Mouse (Mus musculus) left cerebral cortex, postnatal 4 days (tissue): Measurements from ENCODE around the gene Cela2a. TPM values are rescaled to one million over a fixed set of nuclear protein-coding genes. Genes with fewer than 3 reads are reported as not detected.
"Not testable (repeated sequence)": the region's sequence is repeated elsewhere in the genome, so short reads cannot be mapped to it uniquely, and the experiment has no call there.

Experiments used
- DNase-seq: peaks from one replicate; pipeline ENCODE4 v3.0.0-alpha.2; 2022
- intact Hi-C: fragments of 180-260 bp; cut with DNase I; formaldehyde crosslinking; loops from one replicate; pipeline ENCODE4 v1.15.1; 2025
- total RNA-seq, 2 experiments: library from RNA; stranded (reverse); gene quantifications; 2 replicates each; pipeline ENCODE4 v1.2.3; 2021

Gene Cela2a
- total RNA-seq, 2 experiments from 2014 or later: not detected

DNA sequence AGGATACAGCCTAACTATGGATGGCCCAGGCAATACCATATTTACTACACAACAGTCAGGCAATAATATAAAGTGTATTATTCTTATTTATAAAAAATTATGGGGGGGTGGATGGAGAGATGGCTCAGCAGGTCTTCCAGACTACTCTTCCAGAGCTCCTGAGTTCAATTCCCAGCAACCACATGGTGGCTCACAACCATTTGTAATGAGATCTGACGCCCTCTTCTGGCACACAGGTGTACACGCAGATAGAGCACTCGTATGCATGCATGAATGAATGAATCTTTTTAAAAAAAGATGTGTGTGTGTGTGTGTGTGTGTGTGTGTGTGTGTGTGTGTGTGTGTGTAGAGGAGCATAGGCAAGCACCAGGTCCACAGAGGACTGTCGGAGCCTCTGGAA, 52.9 kb downstream of the Cela2a start:
- intact Hi-C loops, DNase-seq: not testable (repeated sequence)

- intact Hi-C loops: no loop called here
- no peak for DNase-seq
Measured at GRCm38 (mm10) chr4:141771823-141772222, 54.1 kb downstream of the Cela2a start.

GRCm38 (mm10) chr4:141769501-141770160, 56.3 kb downstream of the Cela2a start:
- intact Hi-C loops: no loop called here
- DNase-seq: no peak

GRCm38 (mm10) chr4:141767353-141768036, 58.5 kb downstream of the Cela2a start:
- peak; percentile 77 for DNase-seq
- intact Hi-C loops: no loop called here

DNA sequence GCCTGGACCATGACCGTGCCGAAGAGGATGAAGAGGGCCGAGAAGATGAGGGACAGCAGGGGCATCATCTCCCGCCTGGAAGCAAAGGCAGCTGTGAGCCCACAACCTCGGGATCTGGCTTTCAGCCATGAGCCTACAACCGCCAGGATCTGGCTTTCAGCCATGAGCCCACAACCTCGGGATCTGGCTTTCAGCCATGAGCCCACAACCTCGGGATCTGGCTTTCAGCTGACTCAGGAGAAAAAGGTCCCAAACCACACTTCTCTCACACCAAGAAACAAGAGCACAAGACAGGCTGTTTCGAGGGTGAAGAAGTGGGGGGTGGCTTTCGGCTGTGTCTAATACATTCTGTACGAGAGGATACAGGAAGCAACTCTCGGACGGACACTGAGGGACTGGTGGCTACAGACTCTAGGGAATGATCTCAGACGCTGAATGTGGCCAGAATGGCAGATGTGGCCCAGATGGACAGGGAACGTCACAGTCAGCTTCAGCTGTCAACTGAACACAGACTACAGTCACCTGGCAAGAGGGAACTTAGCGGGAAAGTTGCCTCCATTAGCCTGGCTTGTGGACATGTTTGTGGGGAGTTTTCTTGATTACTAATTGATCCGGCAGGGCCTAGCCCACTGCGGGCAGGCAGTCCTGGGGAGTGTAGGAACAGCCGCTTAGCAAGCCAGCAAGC, 59.1 kb downstream of the Cela2a start:
- peak; percentile 76 for DNase-seq
- intact Hi-C loops: no loop called here

- no peak for DNase-seq
- intact Hi-C loops: no loop called here
Measured at GRCm38 (mm10) chr4:141766316-141766667, 59.7 kb downstream of the Cela2a start.

- intact Hi-C loops: no loop called here
- no peak for DNase-seq
Measured at GRCm38 (mm10) chr4:141765008-141765407, 61.0 kb downstream of the Cela2a start.

Other genes starting within 250 kb of the Cela2a start
- gene Fblim1, start 220.1 kb downstream of the Cela2a start, total RNA-seq: 10 to 100 TPM; 19.8 to 23.8 TPM
- under 1 TPM; 0.38 to 0.46 TPM for gene Tmem82, start 207.5 kb downstream of the Cela2a start, total RNA-seq
- 1 to 10 TPM; 1.1 to 1.7 TPM for gene Slc25a34, start 202.3 kb downstream of the Cela2a start, total RNA-seq
- 10 to 100 TPM; 44.1 to 51.1 TPM for gene Plekhm2, start 161.3 kb downstream of the Cela2a start, total RNA-seq
- gene Rsc1a1, start 140.6 kb downstream of the Cela2a start, total RNA-seq: 1 to 10 TPM in 1 of 2 experiments, under 1 TPM in 1; 0.42 to 2.2 TPM
- 10 to 100 TPM; 26.3 to 26.7 TPM for gene Ddi2, start 102.7 kb downstream of the Cela2a start, total RNA-seq
- gene Agmat, start 79.5 kb downstream of the Cela2a start, total RNA-seq: not detected
- 10 to 100 TPM; 22.4 to 27.9 TPM for gene Dnajc16, start 35.2 kb downstream of the Cela2a start, total RNA-seq
- 10 to 100 TPM; 26.9 to 29.7 TPM for gene Casp9, start 32.5 kb downstream of the Cela2a start, total RNA-seq
- not detected for gene Ctrc, start 20.2 kb upstream of the Cela2a start, total RNA-seq
- gene Efhd2, start 48.8 kb upstream of the Cela2a start, total RNA-seq: 10 to 100 TPM; 29.5 to 31.8 TPM
- 1 to 10 TPM in 1 of 2 experiments, under 1 TPM in 1; 0.90 to 1.1 TPM for gene Fhad1, start 188.9 kb upstream of the Cela2a start, total RNA-seq